Comparison of ENCODE assay signal across 12 mouse cellular contexts in genomic region chr6:136499292-136499977, GRCm38 (mm10). TPM values are rescaled to one million over a fixed set of nuclear protein-coding genes. Genes with fewer than 3 reads are reported as not detected.
A peak's percentile ranks its signal among the peaks of the same experiment; 100 is the strongest.
DNase-seq lines count a peak whose midpoint lies in the region.
"Had no signal": no experiment of that assay in that cellular context is flagged by ENCODE, and none has a peak within 500 bp of the region (broad histone marks: within the 10 kb centered on the region; RNA-seq: fewer than 3 reads in every experiment).

No protein-coding gene starts in this region.

- no peaks in the 10 kb centered on the region for H3K79me2 ChIP-seq in macrophage (ENCODE audit: inconsistent target)

- peak overlapping the region; percentile 82 for H3K27ac ChIP-seq in macrophage
- H3K27ac ChIP-seq: forebrain, embryonic 15.5 days had no signal

- WGBS in macrophage (ENCODE audit: missing documents): 90% methylated on average over 10 of the region's 10 CpGs

- DNase-seq in heart, adult 11 months: peak; percentile 90
- no peak for DNase-seq in heart, postnatal 4 days
- DNase-seq in 416B (ENCODE audit: low read depth): peak; percentile 80
- DNase-seq in adrenal gland, postnatal 36 days: peak; percentile 56 to 68
- no peak for DNase-seq in layer of hippocampus, adult 9-10 months (ENCODE audit: low spot score)
- DNase-seq in left cerebral cortex, postnatal 10 days (ENCODE audit: extremely low spot score in 1 of 2, low spot score in 2 of 2): no peak
- DNase-seq in right cerebral cortex, postnatal 25 days: no peak
- DNase-seq: kidney, adult 8-10 months; left cerebral cortex, postnatal 4 days had no signal

- intact Hi-C loops in left cerebral cortex, postnatal 10 days (cut with DNase I): no loop called here

- H3K36me3 ChIP-seq in macrophage (ENCODE audit: inconsistent target): no peaks in the 10 kb centered on the region
- H3K36me3 ChIP-seq: forebrain, embryonic 15.5 days had no signal

- no peak overlapping the region for H3K4me3 ChIP-seq in macrophage (ENCODE audit: inconsistent target)
- H3K4me3 ChIP-seq: forebrain, embryonic 15.5 days; megakaryocyte, embryonic 14.5 days had no signal

RNA-seq across cellular contexts. Expression of gene Atf7ip, which starts 6.5 kb away (rescaled TPM):
- 100 to 1,000 TPM; 107 to 108 TPM for total RNA-seq in heart, postnatal 4 days (2021)
- 10 to 100 TPM; 54.0 to 74.3 TPM for total RNA-seq in adrenal gland, postnatal 36 days (2021)
- total RNA-seq in macrophage (2018; cell fraction: chromatin; rRNA removed): 100 to 1,000 TPM in 18 of 26 experiments, 10 to 100 TPM in 8; 42.6 to 322 (median 177) TPM
- 10 to 100 TPM in 25 of 26 experiments, 1 to 10 TPM in 1; 4.6 to 80.8 (median 41.8) TPM for total RNA-seq in macrophage (2018; cell fraction: cytosol; rRNA removed)
- total RNA-seq in macrophage (2018; cell fraction: nucleus; rRNA removed): 100 to 1,000 TPM in 12 of 26 experiments, 10 to 100 TPM in 14; 27.4 to 183 (median 95.2) TPM
- 12.0 to 34.6 TPM (median 17.1 TPM) in 3 replicates for polyA plus RNA-seq in macrophage (2018)
- 100 to 1,000 TPM; 119 to 135 TPM for total RNA-seq in left cerebral cortex, postnatal 10 days (2021)

Comparison
In these comparisons a context has a peak if more than half of its experiments do, and no peak if none do; other contexts are left out.
1. DNase-seq: peak in heart, adult 11 months (single experiment), 416B (single experiment) and adrenal gland, postnatal 36 days (2 of 2); none in heart, postnatal 4 days (single experiment), layer of hippocampus, adult 9-10 months (single experiment), left cerebral cortex, postnatal 10 days (0 of 2) and right cerebral cortex, postnatal 25 days (single experiment).